In genomic region chr15:103308056-103308875, GRCm38 (mm10) we compare ENCODE assay signal across 9 mouse cellular contexts. TPM values are rescaled to one million over a fixed set of nuclear protein-coding genes. Genes with fewer than 3 reads are reported as not detected.
DNase-seq lines count a peak whose midpoint lies in the region; ATAC-seq and TF ChIP-seq lines count a peak whose summit lies in the region.
"Had no signal": no experiment of that assay in that cellular context is flagged by ENCODE, and none has a peak within 500 bp of the region (broad histone marks: within the 10 kb centered on the region; RNA-seq: fewer than 3 reads in every experiment).

No protein-coding gene starts in this region.

- peaks cover 38% of the 10 kb centered on the region for H3K4me1 ChIP-seq in limb, embryonic 14.5 days (ENCODE audit: control insufficient read depth, insufficient read depth, low read length)
- H3K4me1 ChIP-seq in neural tube, embryonic 13.5 days (replicated peaks), result peaks cover 52% of the 10 kb centered on the region

- H3K27ac ChIP-seq in limb, embryonic 14.5 days (replicated peaks; ENCODE audit: low read depth, low read length), result no peak overlapping the region
- H3K27ac ChIP-seq in neural tube, embryonic 13.5 days (replicated peaks), result no peak overlapping the region

- no peaks in the 10 kb centered on the region for H3K36me3 ChIP-seq in limb, embryonic 14.5 days (ENCODE audit: control insufficient read depth, insufficient read depth, low read length)
- 0 out of 2 replicates have a peak, but pooled peaks cover 4% of the 10 kb centered on the region for H3K36me3 ChIP-seq in neural tube, embryonic 13.5 days

- H3K9me3 ChIP-seq in limb, embryonic 14.5 days (ENCODE audit: control insufficient read depth, low read length), result no peaks in the 10 kb centered on the region
- no peaks in the 10 kb centered on the region for H3K9me3 ChIP-seq in neural tube, embryonic 13.5 days

- DNase-seq in thymus, postnatal 10 days (ENCODE audit: low spot score in 2 of 2), result peak; percentile 41 to 45
- DNase-seq in thymus, adult 18-20 months, result no peak
- peak; percentile 32 for DNase-seq in heart, postnatal 4 days
- DNase-seq in limb, embryonic 14.5 days (ENCODE audit: low spot score), result no peak
- no peak for DNase-seq in frontal cortex, adult 2 months (ENCODE audit: extremely low spot score in 1 of 2, low spot score in 1 of 2)
- DNase-seq in adrenal gland, postnatal 4 days (ENCODE audit: low spot score in 2 of 2), result no peak
- no peak for DNase-seq in cerebellum, postnatal 36 days

- H3K9ac ChIP-seq in limb, embryonic 14.5 days (ENCODE audit: low read depth, low read length, severe bottlenecking), result peak overlapping the region; percentile 21; the same call in 1 of the 2 replicates
- peak overlapping the region; percentile 9 for H3K9ac ChIP-seq in neural tube, embryonic 13.5 days

- no peak overlapping the region; the same call in 1 of the 2 replicates for H3K4me3 ChIP-seq in limb, embryonic 14.5 days (replicated peaks; ENCODE audit: low read length)
- no peak overlapping the region for H3K4me3 ChIP-seq in neural tube, embryonic 13.5 days
- H3K4me3 ChIP-seq: myocyte had no signal

- H3K4me2 ChIP-seq in limb, embryonic 14.5 days (replicated peaks; ENCODE audit: low read depth, low read length, severe bottlenecking), result peak overlapping the region; percentile 25
- H3K4me2 ChIP-seq in neural tube, embryonic 13.5 days, result peak overlapping the region; percentile 34

- 44% methylated on average over 28 of the region's 28 CpGs for WGBS in limb, embryonic 14.5 days
- WGBS in neural tube, embryonic 13.5 days, result 49% methylated on average over 28 of the region's 28 CpGs

- no peak for ATAC-seq in limb, embryonic 14.5 days (ENCODE audit: low FRiP score, low read depth)
- ATAC-seq in neural tube, embryonic 13.5 days (ENCODE audit: low read depth), result no peak

- H3K27me3 ChIP-seq in limb, embryonic 14.5 days (ENCODE audit: control insufficient read depth, insufficient read depth, low read length), result no peaks in the 10 kb centered on the region
- H3K27me3 ChIP-seq in neural tube, embryonic 13.5 days, result no peaks in the 10 kb centered on the region

- TF ChIP-seq POLR2A in limb, embryonic 14.5 days (IDR thresholded peaks at IDR 0.05; ENCODE audit: borderline replicate concordance, extremely low read depth, insufficient read depth, insufficient read length), result no peak

RNA-seq across cellular contexts. Expression of gene Gpr84, which starts 2.1 kb away (rescaled TPM):
- not detected for total RNA-seq in heart, postnatal 4 days (2021)
- polyA plus RNA-seq in limb, embryonic 14.5 days (2012; rRNA removed), result 0.34 and 0.53 TPM in 2 replicates
- 0.23 and 0.51 TPM in 2 replicates for polyA plus RNA-seq in limb, embryonic 14.5 days (2014; fragmentation: Nextera tagmentation; extraction: Ambion mirVana)
- polyA plus RNA-seq in neural tube, embryonic 13.5 days (2015; fragmentation: Nextera tagmentation; extraction: Ambion mirVana), result 0.57 and 0.62 TPM in 2 replicates
- 1.3 and 1.5 TPM in 2 replicates for polyA plus RNA-seq in frontal cortex, adult 2 months (2012; rRNA removed)
- total RNA-seq in adrenal gland, postnatal 4 days (2021), result not detected

RNA-seq across cellular contexts. Expression of gene Zfp385a, which starts 31.6 kb away (rescaled TPM):
- 10 to 100 TPM; 21.9 to 22.0 TPM for total RNA-seq in heart, postnatal 4 days (2021)
- 23.4 and 28.8 TPM in 2 replicates for polyA plus RNA-seq in limb, embryonic 14.5 days (2012; rRNA removed)
- polyA plus RNA-seq in limb, embryonic 14.5 days (2014; fragmentation: Nextera tagmentation; extraction: Ambion mirVana), result 16.4 and 19.1 TPM in 2 replicates
- 17.1 and 18.4 TPM in 2 replicates for polyA plus RNA-seq in neural tube, embryonic 13.5 days (2015; fragmentation: Nextera tagmentation; extraction: Ambion mirVana)
- 46.3 and 46.5 TPM in 2 replicates for polyA plus RNA-seq in frontal cortex, adult 2 months (2012; rRNA removed)
- 10 to 100 TPM; 22.5 to 29.7 TPM for total RNA-seq in adrenal gland, postnatal 4 days (2021)

RNA-seq across cellular contexts. Expression of gene Copz1, which starts 35.8 kb away (rescaled TPM):
- total RNA-seq in heart, postnatal 4 days (2021), result 10 to 100 TPM; 88.7 to 91.2 TPM
- 200 and 228 TPM in 2 replicates for polyA plus RNA-seq in limb, embryonic 14.5 days (2012; rRNA removed)
- 292 and 298 TPM in 2 replicates for polyA plus RNA-seq in limb, embryonic 14.5 days (2014; fragmentation: Nextera tagmentation; extraction: Ambion mirVana)
- 214 and 224 TPM in 2 replicates for polyA plus RNA-seq in neural tube, embryonic 13.5 days (2015; fragmentation: Nextera tagmentation; extraction: Ambion mirVana)
- 141 and 146 TPM in 2 replicates for polyA plus RNA-seq in frontal cortex, adult 2 months (2012; rRNA removed)
- total RNA-seq in adrenal gland, postnatal 4 days (2021), result 100 to 1,000 TPM; 132 to 140 TPM

RNA-seq across cellular contexts. Expression of gene Nfe2, which starts 50.1 kb away (rescaled TPM):
- total RNA-seq in heart, postnatal 4 days (2021), result 1 to 10 TPM; 1.0 to 1.1 TPM
- polyA plus RNA-seq in limb, embryonic 14.5 days (2012; rRNA removed), result 1.5 and 3.4 TPM in 2 replicates
- 1.5 and 2.4 TPM in 2 replicates for polyA plus RNA-seq in limb, embryonic 14.5 days (2014; fragmentation: Nextera tagmentation; extraction: Ambion mirVana)
- 1.3 and 1.9 TPM in 2 replicates for polyA plus RNA-seq in neural tube, embryonic 13.5 days (2015; fragmentation: Nextera tagmentation; extraction: Ambion mirVana)
- polyA plus RNA-seq in frontal cortex, adult 2 months (2012; rRNA removed), result 0.48 TPM in 1 of 2 replicates, not detected in the other
- 1 to 10 TPM; 5.8 to 8.9 TPM for total RNA-seq in adrenal gland, postnatal 4 days (2021)

RNA-seq across cellular contexts. Expression of gene Itga5, which starts 58.3 kb away (rescaled TPM):
- total RNA-seq in heart, postnatal 4 days (2021), result 100 to 1,000 TPM; 120 to 121 TPM
- 71.2 and 91.3 TPM in 2 replicates for polyA plus RNA-seq in limb, embryonic 14.5 days (2012; rRNA removed)
- polyA plus RNA-seq in limb, embryonic 14.5 days (2014; fragmentation: Nextera tagmentation; extraction: Ambion mirVana), result 63.4 and 66.5 TPM in 2 replicates
- 9.2 and 11.6 TPM in 2 replicates for polyA plus RNA-seq in neural tube, embryonic 13.5 days (2015; fragmentation: Nextera tagmentation; extraction: Ambion mirVana)
- 2.2 and 2.9 TPM in 2 replicates for polyA plus RNA-seq in frontal cortex, adult 2 months (2012; rRNA removed)
- total RNA-seq in adrenal gland, postnatal 4 days (2021), result 10 to 100 TPM; 47.2 to 52.5 TPM

Comparison
In these comparisons a context has a peak if more than half of its experiments do, and no peak if none do; other contexts are left out.
1. DNase-seq: peak in thymus, postnatal 10 days (2 of 2) and heart, postnatal 4 days (single experiment); none in thymus, adult 18-20 months (0 of 2), limb, embryonic 14.5 days (single experiment), frontal cortex, adult 2 months (0 of 2), adrenal gland, postnatal 4 days (0 of 2) and cerebellum, postnatal 36 days (0 of 2).